Mouse (Mus musculus) MEL (cell line): ENCODE results near the gene Ifngr2. TPM values are rescaled to one million over a fixed set of nuclear protein-coding genes. Genes with fewer than 3 reads are reported as not detected.

Source experiments
- DNase-seq: peaks from one replicate; pipeline ENCODE4 v3.0.0; 2011; ENCODE audit warnings: low read depth, low spot score
- H3K27ac ChIP-seq: 2 replicates; pipeline ENCODE4 v1.5.1; 2012; ENCODE audit warnings: low read depth, mild to moderate bottlenecking, control low read depth, low read length, moderate library complexity; ENCODE audit not compliant: control insufficient read depth
- H3K27me3 ChIP-seq, 2 experiments: fragments of 150-350 bp in 1 of 2; sonication (generic) in 1 of 2; 2 replicates each; pipeline ENCODE4 v1.6.1; 2012; ENCODE audit warnings: low read length in 2 of 2, mild to moderate bottlenecking in 2 of 2, improper control_type of control experiment in 1 of 2, moderate library complexity in 1 of 2; ENCODE audit not compliant: insufficient read depth in 2 of 2, control insufficient read depth in 1 of 2
- H3K36me3 ChIP-seq, 2 experiments: 2 replicates each; pipeline ENCODE4 v1.6.1; 2012 to 2014; ENCODE audit warnings: low read length in 2 of 2, improper control_type of control experiment in 1 of 2, inconsistent platforms in 1 of 2, mild to moderate bottlenecking in 1 of 2; ENCODE audit not compliant: insufficient read depth in 2 of 2, control insufficient read depth in 1 of 2
- H3K4me1 ChIP-seq, 2 experiments: fragments of 150-350 bp in 1 of 2; sonication (generic) in 1 of 2; 2 replicates each; pipeline ENCODE4 v1.6.1; 2012; ENCODE audit warnings: low read length in 2 of 2, improper control_type of control experiment in 1 of 2, mild to moderate bottlenecking in 1 of 2; ENCODE audit not compliant: insufficient read depth in 2 of 2, control insufficient read depth in 1 of 2
- H3K4me3 ChIP-seq, 2 experiments: fragments of 150-350 bp in 1 of 2; sonication (generic) in 1 of 2; 2 replicates each; pipeline ENCODE4 v1.5.1; 2012; ENCODE audit warnings: low read depth in 2 of 2, low read length in 2 of 2, mild to moderate bottlenecking in 2 of 2, moderate library complexity in 2 of 2, control low read depth in 1 of 2, improper control_type of control experiment in 1 of 2; ENCODE audit not compliant: control insufficient read depth in 1 of 2, insufficient read depth in 1 of 2
- H3K79me2 ChIP-seq: 2 replicates; pipeline ENCODE4 v1.6.1; 2012; ENCODE audit warnings: mild to moderate bottlenecking, low read length, moderate library complexity; ENCODE audit not compliant: control insufficient read depth, poor library complexity, insufficient read depth
- H3K9ac ChIP-seq: 2 replicates; pipeline ENCODE4 v1.6.1; 2012; ENCODE audit warnings: low read depth, mild to moderate bottlenecking, control low read depth, low read length, moderate library complexity; ENCODE audit not compliant: control insufficient read depth, poor library complexity, severe bottlenecking
- H3K9me3 ChIP-seq: fragments of 150-350 bp; sonication (generic); replicated peaks from 2 replicates; pipeline ENCODE4 v1.6.1; 2012; ENCODE audit warnings: mild to moderate bottlenecking, low read length, improper control_type of control experiment, moderate library complexity; ENCODE audit not compliant: insufficient read depth
- CHD1 ChIP-seq: IDR thresholded peaks from 2 replicates; pipeline ENCODE4 v1.6.1; 2012; ENCODE audit warnings: low read depth, mild to moderate bottlenecking, inconsistent platforms, low read length, improper control_type of control experiment
- CHD2 ChIP-seq: IDR thresholded peaks from 2 replicates; pipeline ENCODE4 v1.6.1; 2011; ENCODE audit warnings: low read length, improper control_type of control experiment
- CTCF ChIP-seq, 3 experiments: IDR thresholded peaks in 2 of 3; conservative IDR thresholded peaks in 1 of 3; 2 replicates each; pipeline ENCODE4 v1.5.1; 2011 to 2012; ENCODE audit warnings: low read length in 3 of 3, low read depth in 2 of 3, mild to moderate bottlenecking in 2 of 3, improper control_type of control experiment in 1 of 3, inconsistent platforms in 1 of 3, mixed read lengths in 1 of 3, moderate library complexity in 1 of 3; ENCODE audit not compliant: control insufficient read depth in 1 of 3, insufficient read depth in 1 of 3, poor library complexity in 1 of 3, severe bottlenecking in 1 of 3
- EP300 ChIP-seq, 2 experiments: IDR thresholded peaks; 2 replicates each; pipeline ENCODE4 v1.6.1; 2011; ENCODE audit warnings: improper control_type of control experiment in 2 of 2, low read length in 2 of 2, low read depth in 1 of 2, mild to moderate bottlenecking in 1 of 2
- GABPA ChIP-seq: IDR thresholded peaks from 2 replicates; pipeline ENCODE4 v1.6.1; 2012; ENCODE audit warnings: low read depth, mild to moderate bottlenecking, inconsistent platforms, low read length, improper control_type of control experiment, moderate library complexity
- KAT2A ChIP-seq: conservative IDR thresholded peaks from 2 replicates; pipeline ENCODE4 v1.6.1; 2012; ENCODE audit warnings: low read depth, low read length, improper control_type of control experiment, inconsistent platforms
- MAX ChIP-seq: IDR thresholded peaks from 2 replicates; pipeline ENCODE4 v1.6.1; 2011; ENCODE audit warnings: low read length, improper control_type of control experiment
- MXI1 ChIP-seq: IDR thresholded peaks from 2 replicates; pipeline ENCODE4 v1.6.1; 2011; ENCODE audit warnings: mild to moderate bottlenecking, low read depth, low read length, improper control_type of control experiment
- MYB ChIP-seq: IDR thresholded peaks from 2 replicates; pipeline ENCODE4 v1.6.1; 2011; ENCODE audit warnings: mild to moderate bottlenecking, low read depth, low read length, improper control_type of control experiment
- NELFE ChIP-seq: IDR thresholded peaks from 2 replicates; pipeline ENCODE4 v1.6.1; 2011; ENCODE audit warnings: low read depth, low read length, improper control_type of control experiment
- POLR2A ChIP-seq, 2 experiments: IDR thresholded peaks; 2 replicates each; pipeline ENCODE4 v1.6.1; 2011 to 2012; ENCODE audit warnings: low read length in 2 of 2, mild to moderate bottlenecking in 2 of 2, control low read depth in 1 of 2, improper control_type of control experiment in 1 of 2, low read depth in 1 of 2, moderate library complexity in 1 of 2; ENCODE audit not compliant: control insufficient read depth in 1 of 2, insufficient read depth in 1 of 2, poor library complexity in 1 of 2
- POLR2AphosphoS2 ChIP-seq: IDR thresholded peaks from 2 replicates; pipeline ENCODE4 v1.6.1; 2011; ENCODE audit warnings: low read length, improper control_type of control experiment
- RCOR1 ChIP-seq: IDR thresholded peaks from 2 replicates; pipeline ENCODE4 v1.6.1; 2012; ENCODE audit warnings: low read depth, mild to moderate bottlenecking, inconsistent platforms, low read length, improper control_type of control experiment
- TBP ChIP-seq: IDR thresholded peaks from 2 replicates; pipeline ENCODE4 v1.8.0; 2011; ENCODE audit warnings: low read depth, low read length, improper control_type of control experiment
- UBTF ChIP-seq: IDR thresholded peaks from 2 replicates; pipeline ENCODE4 v1.6.1; 2012; ENCODE audit warnings: low read depth, mild to moderate bottlenecking, inconsistent platforms, low read length, improper control_type of control experiment, moderate library complexity, borderline replicate concordance; ENCODE audit not compliant: insufficient read depth
- ZKSCAN1 ChIP-seq: IDR thresholded peaks from 2 replicates; pipeline ENCODE4 v1.6.1; 2012; ENCODE audit warnings: low read depth, mild to moderate bottlenecking, inconsistent platforms, low read length, improper control_type of control experiment, moderate library complexity
- ZMIZ1 ChIP-seq: IDR thresholded peaks from 2 replicates; pipeline ENCODE4 v1.6.1; 2012; ENCODE audit warnings: low read depth, mild to moderate bottlenecking, inconsistent platforms, low read length, improper control_type of control experiment, moderate library complexity
- polyA plus RNA-seq, 2 experiments: library from polyadenylated mRNA; stranded (reverse) in 1 of 2; unstranded in 1 of 2; fragments of >175 nt in 1 of 2; fragments of >200 nt in 1 of 2; gene quantifications; 2 replicates each; pipeline versions ENCODE4 v1.2.1 to v1.2.4; 2012; ENCODE audit warnings: low replicate concordance in 2 of 2, low read depth in 1 of 2; ENCODE audit not compliant: insufficient read length in 2 of 2, insufficient read depth in 1 of 2, missing spikeins in 1 of 2
- total RNA-seq: library from RNA; depleted of rRNA; stranded (reverse); fragments of 300-350 nt; gene quantifications from 2 replicates; pipeline ENCODE4 v1.2.3, GENCODE M21; 2012

Gene Ifngr2
- total and polyA plus RNA-seq, 3 experiments, result 2.8 to 11.0 TPM; not detected in 1

GRCm38 (mm10) chr16:91568960-91569359, 22.1 kb downstream of the Ifngr2 start:
- H3K9me3 ChIP-seq, result no peaks in the 10 kb centered on the region
- no peak overlapping the region for H3K9ac ChIP-seq
- H3K27me3 ChIP-seq, result no peaks in the 10 kb centered on the region
- H3K79me2 ChIP-seq, result no peaks in the 10 kb centered on the region
- 0 out of 4 replicates have a peak, but pooled peaks cover 0 to 2% of the 10 kb centered on the region in 2 experiments for H3K36me3 ChIP-seq
- H3K4me3 ChIP-seq, result no peak overlapping the region
- no peak overlapping the region for H3K27ac ChIP-seq
- 0 out of 4 replicates have a peak, but pooled peaks cover 0 to 4% of the 10 kb centered on the region in 2 experiments for H3K4me1 ChIP-seq
- TF ChIP-seq POLR2A (IDR thresholded peaks at IDR 0.05; ENCODE audit: control insufficient read depth in 1 of 2, insufficient read depth in 1 of 2, low read depth in 1 of 2, low read length in 2 of 2, poor library complexity in 1 of 2), result no peak
- TF ChIP-seq EP300 (IDR thresholded peaks at IDR 0.05; ENCODE audit: low read depth in 1 of 2, low read length in 2 of 2), result no peak
- TF ChIP-seq ZKSCAN1, result no peak
- no peak for TF ChIP-seq MYB
- no peak for TF ChIP-seq NELFE
- TF ChIP-seq POLR2AphosphoS2, result no peak
- DNase-seq, result no peak

GRCm38 (mm10) chr16:91571105-91571504, 24.2 kb downstream of the Ifngr2 start:
- H3K4me3 ChIP-seq, result no peak overlapping the region
- H3K27me3 ChIP-seq, result no peaks in the 10 kb centered on the region
- H3K36me3 ChIP-seq, result no peaks in the 10 kb centered on the region
- no peaks in the 10 kb centered on the region for H3K79me2 ChIP-seq
- no peak for DNase-seq
- no peak overlapping the region for H3K9ac ChIP-seq
- H3K27ac ChIP-seq, result no peak overlapping the region
- H3K4me1 ChIP-seq, result no peaks in the 10 kb centered on the region
- peak; percentile 78; the same call in 1 of the 2 replicates for TF ChIP-seq RCOR1
- TF ChIP-seq MAX, result no peak
- TF ChIP-seq, all 39 proteins: peak for 1
- H3K9me3 ChIP-seq, result no peaks in the 10 kb centered on the region

- Histone ChIP-seq H3K9ac (no peak overlapping the region), H3K36me3 (no peaks in the 10 kb centered on the region; a peak in 1 of 4 replicates), H3K79me2 (no peaks in the 10 kb centered on the region), H3K4me1 (no peaks in the 10 kb centered on the region), H3K27ac (no peak overlapping the region), H3K4me3 (no peak overlapping the region), H3K27me3 (no peaks in the 10 kb centered on the region), H3K9me3 (no peaks in the 10 kb centered on the region)
- no peak for DNase-seq
- no peak for TF ChIP-seq GABPA
- no peak for TF ChIP-seq CHD2
- TF ChIP-seq CHD1, result no peak
- no peak for TF ChIP-seq EP300 (IDR thresholded peaks at IDR 0.05; ENCODE audit: low read depth in 1 of 2, low read length in 2 of 2)
- no peak for TF ChIP-seq POLR2A (IDR thresholded peaks at IDR 0.05; ENCODE audit: control insufficient read depth in 1 of 2, insufficient read depth in 1 of 2, low read depth in 1 of 2, low read length in 2 of 2, poor library complexity in 1 of 2)
- no peak for TF ChIP-seq ZKSCAN1
- TF ChIP-seq ZMIZ1, result no peak
- TF ChIP-seq CTCF (IDR thresholded peaks at IDR 0.05 in 2 of 3, conservative IDR thresholded peaks at IDR 0.05 in 1 of 3; ENCODE audit: control insufficient read depth in 1 of 3, insufficient read depth in 1 of 3, low read depth in 2 of 3, low read length in 3 of 3, poor library complexity in 1 of 3, severe bottlenecking in 1 of 3), result no peak
- no peak for TF ChIP-seq NELFE
- TF ChIP-seq KAT2A, result no peak
- TF ChIP-seq MXI1, result no peak
- no peak for TF ChIP-seq MAX
- TF ChIP-seq TBP, result no peak
- no peak for TF ChIP-seq UBTF
These were observed 28.3 kb downstream of the Ifngr2 start for GRCm38 (mm10) chr16:91575151-91575550.
